In genomic region chr3:58887719-58888118, GRCm38 (mm10) we compare ENCODE assay signal across 25 mouse cellular contexts. TPM values are rescaled to one million over a fixed set of nuclear protein-coding genes. Genes with fewer than 3 reads are reported as not detected.
A peak's percentile ranks its signal among the peaks of the same experiment; 100 is the strongest.
DNase-seq lines count a peak whose midpoint lies in the region; ATAC-seq lines count a peak whose summit lies in the region.
"Had no signal": no experiment of that assay in that cellular context is flagged by ENCODE, and none has a peak within 500 bp of the region (broad histone marks: within the 10 kb centered on the region; RNA-seq: fewer than 3 reads in every experiment).

No protein-coding gene starts in this region.

- H3K36me3 ChIP-seq in forebrain, embryonic 13.5 days (ENCODE audit: poor library complexity, severe bottlenecking): no peaks in the 10 kb centered on the region
- no peaks in the 10 kb centered on the region for H3K36me3 ChIP-seq in forebrain, embryonic 11.5 days (ENCODE audit: control insufficient read depth, insufficient read depth, low read length)
- no peaks in the 10 kb centered on the region for H3K36me3 ChIP-seq in liver, embryonic 16.5 days (ENCODE audit: control insufficient read depth, insufficient read depth)
- no peaks in the 10 kb centered on the region for H3K36me3 ChIP-seq in forebrain, embryonic 15.5 days
- H3K36me3 ChIP-seq: G1E; heart, embryonic 12.5 days; heart, embryonic 15.5 days; hindbrain, embryonic 10.5 days; hindbrain, embryonic 13.5 days; intestine, embryonic 15.5 days had no signal

- H3K27ac ChIP-seq in forebrain, embryonic 13.5 days: 0 out of 2 replicates have a peak overlapping the region, but pooled peaks have one; percentile 27
- H3K27ac ChIP-seq in forebrain, embryonic 11.5 days (ENCODE audit: low read depth, low read length): no peak overlapping the region
- no peak overlapping the region for H3K27ac ChIP-seq in liver, embryonic 16.5 days (ENCODE audit: low read length)
- H3K27ac ChIP-seq in forebrain, embryonic 15.5 days (replicated peaks): peak overlapping the region; percentile 36; the same call in 1 of the 2 replicates
- H3K27ac ChIP-seq: heart, embryonic 15.5 days; hindbrain, embryonic 10.5 days; hindbrain, embryonic 13.5 days; intestine, embryonic 15.5 days had no signal

- 0 out of 2 replicates have a peak, but pooled peaks have one; percentile 1 for ATAC-seq in forebrain, embryonic 13.5 days
- ATAC-seq in forebrain, embryonic 11.5 days (replicated peaks; ENCODE audit: low FRiP score): no peak
- ATAC-seq in liver, embryonic 16.5 days (ENCODE audit: low read depth): peak; percentile 65
- no peak for ATAC-seq in forebrain, embryonic 15.5 days (replicated peaks)
- ATAC-seq: hindbrain, embryonic 16.5 days; intestine, embryonic 15.5 days; Patski had no signal

- no peaks in the 10 kb centered on the region for H3K9me3 ChIP-seq in forebrain, embryonic 13.5 days (replicated peaks)
- no peaks in the 10 kb centered on the region for H3K9me3 ChIP-seq in forebrain, embryonic 11.5 days (ENCODE audit: control insufficient read depth, low read length)
- H3K9me3 ChIP-seq in liver, embryonic 16.5 days (replicated peaks; ENCODE audit: control insufficient read depth, low read length): no peaks in the 10 kb centered on the region
- no peaks in the 10 kb centered on the region for H3K9me3 ChIP-seq in forebrain, embryonic 15.5 days
- H3K9me3 ChIP-seq: G1E; heart, embryonic 12.5 days; heart, embryonic 15.5 days; hindbrain, embryonic 10.5 days; hindbrain, embryonic 13.5 days; intestine, embryonic 15.5 days had no signal

- H3K4me1 ChIP-seq in forebrain, embryonic 13.5 days: peaks cover 21% of the 10 kb centered on the region
- H3K4me1 ChIP-seq in forebrain, embryonic 11.5 days (replicated peaks; ENCODE audit: control insufficient read depth, insufficient read depth, low read length): peaks cover 5% of the 10 kb centered on the region
- no peaks in the 10 kb centered on the region for H3K4me1 ChIP-seq in liver, embryonic 16.5 days (ENCODE audit: control insufficient read depth, low read depth, low read length)
- peaks cover 17% of the 10 kb centered on the region for H3K4me1 ChIP-seq in forebrain, embryonic 15.5 days

- no peak overlapping the region for H3K9ac ChIP-seq in forebrain, embryonic 13.5 days
- no peak overlapping the region for H3K9ac ChIP-seq in forebrain, embryonic 11.5 days (ENCODE audit: low read length)
- no peak overlapping the region for H3K9ac ChIP-seq in liver, embryonic 16.5 days (ENCODE audit: low read depth, low read length)
- H3K9ac ChIP-seq in forebrain, embryonic 15.5 days (replicated peaks): no peak overlapping the region
- H3K9ac ChIP-seq: heart, embryonic 12.5 days; heart, embryonic 15.5 days; hindbrain, embryonic 13.5 days; intestine, embryonic 15.5 days had no signal

- H3K27me3 ChIP-seq in forebrain, embryonic 13.5 days: no peaks in the 10 kb centered on the region; the same call in 1 of the 2 replicates
- no peaks in the 10 kb centered on the region for H3K27me3 ChIP-seq in forebrain, embryonic 11.5 days (ENCODE audit: control insufficient read depth, insufficient read depth, low read length)
- H3K27me3 ChIP-seq in liver, embryonic 16.5 days (ENCODE audit: control insufficient read depth, insufficient read depth, low read depth, low read length): no peaks in the 10 kb centered on the region
- no peaks in the 10 kb centered on the region for H3K27me3 ChIP-seq in forebrain, embryonic 15.5 days
- H3K27me3 ChIP-seq: CH12.LX; heart, embryonic 12.5 days; heart, embryonic 15.5 days; hindbrain, embryonic 13.5 days; intestine, embryonic 15.5 days; Patski had no signal

- 86% methylated on average over 10 of the region's 10 CpGs for WGBS in forebrain, embryonic 13.5 days
- 92% methylated on average over 10 of the region's 10 CpGs for WGBS in forebrain, embryonic 11.5 days
- 61% methylated on average over 10 of the region's 10 CpGs for WGBS in liver, embryonic 16.5 days (ENCODE audit: insufficient replicate concordance)
- 86% methylated on average over 10 of the region's 10 CpGs for WGBS in forebrain, embryonic 15.5 days

- DNase-seq in forebrain, embryonic 11.5 days (ENCODE audit: low spot score): no peak
- DNase-seq in liver: no peak
- DNase-seq in natural killer cell, adult 2 months (ENCODE audit: low spot score in 2 of 2): no peak
- DNase-seq: adrenal gland, postnatal 10 days; adrenal gland, postnatal 36 days; B cell, adult 2 months; cerebellum, adult 18-20 months; cerebellum, adult 9-10 months; cerebellum, postnatal 14 days; gastrocnemius, postnatal 25 days; heart, adult 18-20 months; heart, postnatal 10 days; heart, postnatal 36 days had no signal

- no peak overlapping the region for H3K4me2 ChIP-seq in forebrain, embryonic 13.5 days
- no peak overlapping the region for H3K4me2 ChIP-seq in forebrain, embryonic 11.5 days (ENCODE audit: low read depth, low read length, severe bottlenecking)
- H3K4me2 ChIP-seq in liver, embryonic 16.5 days (ENCODE audit: low read depth, low read length): no peak overlapping the region
- no peak overlapping the region for H3K4me2 ChIP-seq in forebrain, embryonic 15.5 days (replicated peaks)
- H3K4me2 ChIP-seq: heart, embryonic 12.5 days; heart, embryonic 15.5 days; hindbrain, embryonic 13.5 days; intestine, embryonic 15.5 days had no signal

- no peak overlapping the region for H3K4me3 ChIP-seq in forebrain, embryonic 13.5 days
- no peak overlapping the region for H3K4me3 ChIP-seq in forebrain, embryonic 11.5 days (ENCODE audit: low read depth, low read length)
- H3K4me3 ChIP-seq in liver, embryonic 16.5 days (ENCODE audit: low read depth, low read length): no peak overlapping the region
- no peak overlapping the region for H3K4me3 ChIP-seq in forebrain, embryonic 15.5 days
- H3K4me3 ChIP-seq: heart, embryonic 12.5 days; heart, embryonic 15.5 days; hindbrain, embryonic 10.5 days; hindbrain, embryonic 13.5 days; intestine, embryonic 15.5 days had no signal

RNA-seq across cellular contexts. Expression of gene Clrn1, which starts 2.6 kb away (rescaled TPM):
- 0.37 and 0.73 TPM in 2 replicates for polyA plus RNA-seq in forebrain, embryonic 13.5 days (2015; fragmentation: Nextera tagmentation; extraction: Ambion mirVana)
- polyA plus RNA-seq in forebrain, embryonic 11.5 days (2014; fragmentation: Nextera tagmentation; extraction: Ambion mirVana): 0.13 TPM in 1 of 2 replicates, not detected in the other
- not detected in 2 replicates for polyA plus RNA-seq in liver, embryonic 16.5 days (2015; fragmentation: Nextera tagmentation; extraction: Ambion mirVana)
- polyA plus RNA-seq in forebrain, embryonic 15.5 days (2015; fragmentation: Nextera tagmentation; extraction: Ambion mirVana): 1.4 and 1.6 TPM in 2 replicates
- polyA plus RNA-seq: G1E; heart, embryonic 12.5 days; intestine, embryonic 15.5 days; Patski had no signal

Comparison
In these comparisons a context has a peak if more than half of its experiments do, and no peak if none do; other contexts are left out.
1. ATAC-seq: peak in forebrain, embryonic 13.5 days (single experiment) and liver, embryonic 16.5 days (single experiment); none in forebrain, embryonic 11.5 days (single experiment) and forebrain, embryonic 15.5 days (single experiment).
2. H3K27ac ChIP-seq: peak in forebrain, embryonic 13.5 days (single experiment) and forebrain, embryonic 15.5 days (single experiment); none in forebrain, embryonic 11.5 days (single experiment) and liver, embryonic 16.5 days (single experiment).